In genomic region chr17:93202165-93203075, GRCm38 (mm10) we compare ENCODE assay signal across 9 mouse cellular contexts. TPM values are rescaled to one million over a fixed set of nuclear protein-coding genes. Genes with fewer than 3 reads are reported as not detected.
DNase-seq lines count a peak whose midpoint lies in the region; ATAC-seq and TF ChIP-seq lines count a peak whose summit lies in the region.
"Had no signal": no experiment of that assay in that cellular context is flagged by ENCODE, and none has a peak within 500 bp of the region (broad histone marks: within the 10 kb centered on the region; RNA-seq: fewer than 3 reads in every experiment).

No protein-coding gene starts in this region.

- under 1% methylated on average over 44 of the region's 44 CpGs for WGBS in lung, embryonic 14.5 days
- 1% methylated on average over 44 of the region's 44 CpGs for WGBS in neural tube, embryonic 14.5 days

- intact Hi-C loops in left cerebral cortex, postnatal 10 days (cut with DNase I), result loop anchor here (5.0 kb wide), 1 partner anchor 165 kb away; no protein-coding TSS in a partner anchor

- H3K36me3 ChIP-seq in lung, embryonic 14.5 days (ENCODE audit: insufficient read depth), result no peaks in the 10 kb centered on the region
- no peaks in the 10 kb centered on the region for H3K36me3 ChIP-seq in neural tube, embryonic 14.5 days (ENCODE audit: control insufficient read depth, insufficient read depth, low read length)

- H3K4me3 ChIP-seq in lung, embryonic 14.5 days (ENCODE audit: low read depth, low read length), result peak overlapping the region; percentile 23
- H3K4me3 ChIP-seq in neural tube, embryonic 14.5 days (ENCODE audit: low read depth, low read length), result peak overlapping the region; percentile 43

- H3K27me3 ChIP-seq in lung, embryonic 14.5 days (ENCODE audit: insufficient read depth, low read length), result peaks cover 76% of the 10 kb centered on the region
- peaks cover 17% of the 10 kb centered on the region; the same call in 1 of the 2 replicates for H3K27me3 ChIP-seq in neural tube, embryonic 14.5 days (ENCODE audit: control insufficient read depth, insufficient read depth, low read length)

- peak; percentile 82 for ATAC-seq in lung, embryonic 14.5 days (ENCODE audit: insufficient read depth)
- ATAC-seq in neural tube, embryonic 14.5 days (ENCODE audit: low read depth), result peak; percentile 57
- no peak for ATAC-seq in cerebellum, adult (ENCODE audit: insufficient number of reproducible peaks, low FRiP score, low TSS enrichment)

- no peaks in the 10 kb centered on the region for H3K4me1 ChIP-seq in lung, embryonic 14.5 days (ENCODE audit: insufficient read depth)
- H3K4me1 ChIP-seq in neural tube, embryonic 14.5 days (ENCODE audit: control insufficient read depth, insufficient read depth, low read length), result peaks cover 5% of the 10 kb centered on the region; the same call in 1 of the 2 replicates

- H3K4me2 ChIP-seq in lung, embryonic 14.5 days, result peak overlapping the region; percentile 53
- peak overlapping the region; percentile 67 for H3K4me2 ChIP-seq in neural tube, embryonic 14.5 days (ENCODE audit: low read depth, low read length)

- H3K9ac ChIP-seq in lung, embryonic 14.5 days, result no peak overlapping the region
- peak overlapping the region; percentile 47 for H3K9ac ChIP-seq in neural tube, embryonic 14.5 days (replicated peaks; ENCODE audit: low read depth, low read length)

- no peaks in the 10 kb centered on the region; the same call in 1 of the 2 replicates for H3K9me3 ChIP-seq in lung, embryonic 14.5 days (ENCODE audit: low read depth, low read length)
- H3K9me3 ChIP-seq in neural tube, embryonic 14.5 days (ENCODE audit: control insufficient read depth, low read length), result no peaks in the 10 kb centered on the region

- peak; percentile 12 for DNase-seq in adrenal gland, adult 2 months
- no peak for DNase-seq in adrenal gland, adult 18-20 months (ENCODE audit: low spot score in 2 of 2)
- peak; percentile 39 for DNase-seq in lung, embryonic 14.5 days
- no peak for DNase-seq in lung, postnatal 14 days
- peak; percentile 12 to 35 for DNase-seq in left cerebral cortex, postnatal 10 days (ENCODE audit: extremely low spot score in 1 of 2, low spot score in 2 of 2)
- no peak for DNase-seq in urinary bladder, postnatal 10 days (ENCODE audit: low spot score)

- no peak for TF ChIP-seq CTCF in lung, embryonic 14.5 days (IDR thresholded peaks at IDR 0.05; ENCODE audit: low read depth)

- H3K27ac ChIP-seq in lung, embryonic 14.5 days (ENCODE audit: low read depth), result no peak overlapping the region
- peak overlapping the region; percentile 82 for H3K27ac ChIP-seq in neural tube, embryonic 14.5 days (ENCODE audit: low read depth, low read length)

RNA-seq across cellular contexts. Expression of gene Adcyap1, which starts 3.6 kb away (rescaled TPM):
- under 1 TPM in 1 of 2 experiments, not detected in 1; 0.35 TPM for total RNA-seq in adrenal gland, adult 2 months (2021)
- polyA plus RNA-seq in adrenal gland, adult 2 months (2012; rRNA removed), result 0.04 and 0.70 TPM in 2 replicates
- under 1 TPM in 1 of 2 experiments, not detected in 1; 0.96 TPM for total RNA-seq in adrenal gland, adult 18-20 months (2021)
- polyA plus RNA-seq in lung, embryonic 14.5 days (2014; fragmentation: Nextera tagmentation; extraction: Ambion mirVana), result not detected in 2 replicates
- 10 to 100 TPM; 35.3 to 45.1 TPM for total RNA-seq in left cerebral cortex, postnatal 10 days (2021)
- 41.9 and 45.2 TPM in 2 replicates for polyA plus RNA-seq in neural tube, embryonic 14.5 days (2014; fragmentation: Nextera tagmentation; extraction: Ambion mirVana)
- polyA plus RNA-seq: liver, embryonic 16.5 days had no signal

Comparison
In these comparisons a context has a peak if more than half of its experiments do, and no peak if none do; other contexts are left out.
1. DNase-seq: peak in adrenal gland, adult 2 months (single experiment), lung, embryonic 14.5 days (single experiment) and left cerebral cortex, postnatal 10 days (2 of 2); none in adrenal gland, adult 18-20 months (0 of 2), lung, postnatal 14 days (single experiment) and urinary bladder, postnatal 10 days (single experiment).
2. RNA of gene Adcyap1, which starts 3.6 kb away (total RNA-seq): 35.3 to 45.1 TPM in left cerebral cortex, postnatal 10 days; 0.96 TPM in adrenal gland, adult 18-20 months and 0.35 TPM in adrenal gland, adult 2 months; every median in the first group is over 10 times any median in the second.